Mouse (Mus musculus) brain, adult 2 months (tissue): Measurements from ENCODE around the gene Irf2bp2.
A peak's percentile ranks its signal among the peaks of the same experiment; 100 is the strongest.

ENCODE experiments used
- DNase-seq: peaks from one replicate; pipeline ENCODE4 v3.0.0; 2011; ENCODE audit warnings: low read depth, low spot score

Irf2bp2 gene

GRCm38 (mm10) chr8:126586599-126587577 lies 6.9 kb downstream of the Irf2bp2 start:
- no peak for DNase-seq

GRCm38 (mm10) chr8:126586101-126586500 lies 7.7 kb downstream of the Irf2bp2 start:
- no peak for DNase-seq

GRCm38 (mm10) chr8:126585561-126586031 lies 8.2 kb downstream of the Irf2bp2 start:
- DNase-seq = peak; percentile 91

GRCm38 (mm10) chr8:126584844-126585231 lies 8.9 kb downstream of the Irf2bp2 start:
- no peak for DNase-seq

- peak; percentile 94 for DNase-seq
Observed at GRCm38 (mm10) chr8:126583971-126584843, 9.6 kb downstream of the Irf2bp2 start.

- DNase-seq = no peak
Observed at GRCm38 (mm10) chr8:126583534-126583933, 10.3 kb downstream of the Irf2bp2 start.

GRCm38 (mm10) chr8:126583018-126583417 lies 10.8 kb downstream of the Irf2bp2 start:
- DNase-seq = no peak

- DNase-seq = peak; percentile 76
Observed at GRCm38 (mm10) chr8:126582509-126582908, 11.3 kb downstream of the Irf2bp2 start.

GRCm38 (mm10) chr8:126581662-126582061 lies 12.1 kb downstream of the Irf2bp2 start:
- DNase-seq = no peak

GRCm38 (mm10) chr8:126580826-126581225 lies 13.0 kb downstream of the Irf2bp2 start:
- no peak for DNase-seq

GRCm38 (mm10) chr8:126580086-126580485 lies 13.7 kb downstream of the Irf2bp2 start:
- DNase-seq = no peak

- no peak for DNase-seq
Observed at GRCm38 (mm10) chr8:126578641-126579040, 15.1 kb downstream of the Irf2bp2 start.

- DNase-seq = no peak
Observed at GRCm38 (mm10) chr8:126576919-126577318, 16.9 kb downstream of the Irf2bp2 start.

- DNase-seq = no peak
Observed at GRCm38 (mm10) chr8:126576086-126576485, 17.7 kb downstream of the Irf2bp2 start.

- DNase-seq = no peak
Observed at GRCm38 (mm10) chr8:126574882-126575637, 18.7 kb downstream of the Irf2bp2 start.

GRCm38 (mm10) chr8:126573878-126574277 lies 19.9 kb downstream of the Irf2bp2 start:
- no peak for DNase-seq

GRCm38 (mm10) chr8:126573079-126573694 lies 20.6 kb downstream of the Irf2bp2 start:
- no peak for DNase-seq

- no peak for DNase-seq
Observed at GRCm38 (mm10) chr8:126571065-126571660, 22.6 kb downstream of the Irf2bp2 start.

GRCm38 (mm10) chr8:126570521-126571040 lies 23.2 kb downstream of the Irf2bp2 start:
- no peak for DNase-seq

- no peak for DNase-seq
Observed at GRCm38 (mm10) chr8:126570046-126570445, 23.7 kb downstream of the Irf2bp2 start.
